Mouse (Mus musculus): ENCODE data around the gene BC005624.
"Not testable (repeated sequence)": the region's sequence is repeated elsewhere in the genome, so short reads cannot be mapped to it uniquely, and the experiment has no call there.

The BC005624 gene

GRCm38 (mm10) chr2:30967352-30968327, 14.4 kb downstream of the BC005624 start, which contains the start of gene Tor1a:
Gene Tor1a (minus strand): TSS chr2:30967933.
- peak; percentile 77 to 85 for DNase-seq (ENCODE audit: low spot score in 2 of 2)

GRCm38 (mm10) chr2:30966826-30967225, 15.2 kb downstream of the BC005624 start:
- DNase-seq (ENCODE audit: low spot score in 2 of 2): no peak

GRCm38 (mm10) chr2:30965627-30966026, 16.4 kb downstream of the BC005624 start:
- no peak for DNase-seq (ENCODE audit: low spot score in 2 of 2)

- no peak for DNase-seq (ENCODE audit: low spot score in 2 of 2)
Measured at GRCm38 (mm10) chr2:30962570-30963254, 19.3 kb downstream of the BC005624 start.

GRCm38 (mm10) chr2:30959856-30960255, 22.1 kb downstream of the BC005624 start:
- no peak for DNase-seq (ENCODE audit: low spot score in 2 of 2)

- DNase-seq (ENCODE audit: low spot score in 2 of 2): no peak
Measured at GRCm38 (mm10) chr2:30958726-30959125, 23.3 kb downstream of the BC005624 start.

- DNase-seq (ENCODE audit: low spot score in 2 of 2): no peak
Measured at GRCm38 (mm10) chr2:30957511-30957910, 24.5 kb downstream of the BC005624 start.

- no peak for DNase-seq (ENCODE audit: low spot score in 2 of 2)
Measured at GRCm38 (mm10) chr2:30954797-30955196, 27.2 kb downstream of the BC005624 start.

GRCm38 (mm10) chr2:30952824-30953490, 29.0 kb downstream of the BC005624 start, which contains the start of gene Tor1b:
Gene Tor1b (plus strand): TSS chr2:30952959.
- DNase-seq (ENCODE audit: low spot score in 2 of 2): peak; percentile 78 to 81

- DNase-seq (ENCODE audit: low spot score in 2 of 2): no peak
Measured at GRCm38 (mm10) chr2:30952457-30952823, 29.6 kb downstream of the BC005624 start.

GRCm38 (mm10) chr2:30942603-30943011, 39.4 kb downstream of the BC005624 start:
- peak; percentile 56 to 73 for DNase-seq (ENCODE audit: low spot score in 2 of 2)

GRCm38 (mm10) chr2:30942116-30942515, 39.9 kb downstream of the BC005624 start:
- not testable (repeated sequence) for DNase-seq (ENCODE audit: low spot score in 2 of 2)

GRCm38 (mm10) chr2:30941586-30941985, 40.4 kb downstream of the BC005624 start:
- DNase-seq (ENCODE audit: low spot score in 2 of 2): no peak

- DNase-seq (ENCODE audit: low spot score in 2 of 2): no peak
Measured at GRCm38 (mm10) chr2:30938574-30938991, 43.4 kb downstream of the BC005624 start.

GRCm38 (mm10) chr2:30937731-30938130, 44.3 kb downstream of the BC005624 start:
- no peak for DNase-seq (ENCODE audit: low spot score in 2 of 2)

GRCm38 (mm10) chr2:30936808-30937207, 45.2 kb downstream of the BC005624 start:
- no peak for DNase-seq (ENCODE audit: low spot score in 2 of 2)

GRCm38 (mm10) chr2:30933917-30934450, 48.0 kb downstream of the BC005624 start:
- peak; percentile 28 to 69 for DNase-seq (ENCODE audit: low spot score in 2 of 2)

- no peak for DNase-seq (ENCODE audit: low spot score in 2 of 2)
Measured at GRCm38 (mm10) chr2:30933032-30933431, 49.0 kb downstream of the BC005624 start.

GRCm38 (mm10) chr2:30931922-30932321, 50.1 kb downstream of the BC005624 start:
- DNase-seq (ENCODE audit: low spot score in 2 of 2): no peak

GRCm38 (mm10) chr2:30930846-30931245, 51.2 kb downstream of the BC005624 start:
- not testable (repeated sequence) for DNase-seq (ENCODE audit: low spot score in 2 of 2)

- peak; percentile 8 to 52 for DNase-seq (ENCODE audit: low spot score in 2 of 2)
Measured at GRCm38 (mm10) chr2:30929483-30930045, 52.4 kb downstream of the BC005624 start, which contains the start of gene Ptges. Gene Ptges (minus strand): TSS chr2:30929863.
